22 mouse cellular contexts compared by ENCODE assay signal in genomic region chr11:69075764-69076479, GRCm38 (mm10). TPM values are rescaled to one million over a fixed set of nuclear protein-coding genes. Genes with fewer than 3 reads are reported as not detected.
DNase-seq lines count a peak whose midpoint lies in the region; ATAC-seq and TF ChIP-seq lines count a peak whose summit lies in the region.
"Had no signal": no experiment of that assay in that cellular context is flagged by ENCODE, and none has a peak within 500 bp of the region (broad histone marks: within the 10 kb centered on the region; RNA-seq: fewer than 3 reads in every experiment).

No protein-coding gene starts in this region.

- no peak overlapping the region for H3K9ac ChIP-seq in lung, embryonic 14.5 days
- no peak overlapping the region for H3K9ac ChIP-seq in intestine, postnatal 0 days (ENCODE audit: low read depth, low read length)
- H3K9ac ChIP-seq: embryonic facial prominence, embryonic 12.5 days; hindbrain, embryonic 14.5 days; kidney, embryonic 15.5 days; limb, embryonic 13.5 days; stomach, embryonic 15.5 days had no signal

- no peaks in the 10 kb centered on the region for H3K36me3 ChIP-seq in lung, embryonic 14.5 days (ENCODE audit: insufficient read depth)
- H3K36me3 ChIP-seq in E14TG2a.4 (ENCODE audit: insufficient read depth, low read length), result no peaks in the 10 kb centered on the region
- no peaks in the 10 kb centered on the region for H3K36me3 ChIP-seq in intestine, postnatal 0 days (ENCODE audit: control insufficient read depth, insufficient read depth)
- H3K36me3 ChIP-seq: embryonic facial prominence, embryonic 12.5 days; kidney, embryonic 15.5 days; limb, embryonic 13.5 days; stomach, embryonic 15.5 days had no signal

- no peak overlapping the region for H3K27ac ChIP-seq in lung, embryonic 14.5 days (ENCODE audit: low read depth)
- no peak overlapping the region for H3K27ac ChIP-seq in gastrocnemius, adult 2 months
- no peak overlapping the region for H3K27ac ChIP-seq in intestine, postnatal 0 days (ENCODE audit: low read depth, low read length)
- H3K27ac ChIP-seq: embryonic facial prominence, embryonic 12.5 days; hindbrain, embryonic 14.5 days; kidney, embryonic 15.5 days; limb, embryonic 13.5 days; stomach, embryonic 15.5 days had no signal

- intact Hi-C loops in gastrocnemius, adult 2 months (cut with DNase I), result no loop called here

- H3K27me3 ChIP-seq in lung, embryonic 14.5 days (ENCODE audit: insufficient read depth, low read length), result no peaks in the 10 kb centered on the region
- no peaks in the 10 kb centered on the region for H3K27me3 ChIP-seq in E14TG2a.4 (ENCODE audit: insufficient read depth, low read length)
- H3K27me3 ChIP-seq in intestine, postnatal 0 days (replicated peaks; ENCODE audit: control insufficient read depth, insufficient read depth, low read length), result no peaks in the 10 kb centered on the region
- H3K27me3 ChIP-seq: embryonic facial prominence, embryonic 12.5 days; kidney, embryonic 15.5 days; limb, embryonic 13.5 days; stomach, embryonic 15.5 days had no signal

- ATAC-seq in lung, embryonic 14.5 days (ENCODE audit: insufficient read depth), result no peak
- no peak for ATAC-seq in intestine, postnatal 0 days
- ATAC-seq: forebrain, embryonic 14.5 days; intestine, embryonic 16.5 days had no signal

- no peak overlapping the region for H3K4me2 ChIP-seq in lung, embryonic 14.5 days
- no peak overlapping the region for H3K4me2 ChIP-seq in intestine, postnatal 0 days (replicated peaks; ENCODE audit: low read depth)
- H3K4me2 ChIP-seq: embryonic facial prominence, embryonic 12.5 days; hindbrain, embryonic 14.5 days; kidney, embryonic 15.5 days; limb, embryonic 13.5 days; stomach, embryonic 15.5 days had no signal

- WGBS in lung, embryonic 14.5 days, result 58% methylated on average over 8 of the region's 9 CpGs
- 65% methylated on average over 8 of the region's 9 CpGs for whole genome bisulfite sequencing in intestine, postnatal 0 days

- no peak for TF ChIP-seq CTCF in lung, embryonic 14.5 days (IDR thresholded peaks at IDR 0.05; ENCODE audit: low read depth)
- TF ChIP-seq CTCF in E14TG2a.4 (conservative IDR thresholded peaks at IDR 0.05; ENCODE audit: low read length), result no peak
- no peak for TF ChIP-seq CTCF in gastrocnemius, adult 2 months (IDR thresholded peaks at IDR 0.05)
- TF ChIP-seq CTCF in intestine, postnatal 0 days (IDR thresholded peaks at IDR 0.05; ENCODE audit: low read depth), result no peak

- peaks cover 7% of the 10 kb centered on the region; the same call in 1 of the 2 replicates for H3K4me1 ChIP-seq in lung, embryonic 14.5 days (ENCODE audit: insufficient read depth)
- peaks cover 70% of the 10 kb centered on the region for H3K4me1 ChIP-seq in E14TG2a.4 (replicated peaks; ENCODE audit: low read depth, low read length)
- H3K4me1 ChIP-seq in intestine, postnatal 0 days (replicated peaks; ENCODE audit: control insufficient read depth, insufficient read depth, low read length), result no peaks in the 10 kb centered on the region

- no peaks in the 10 kb centered on the region for H3K9me3 ChIP-seq in lung, embryonic 14.5 days (ENCODE audit: low read depth, low read length)
- H3K9me3 ChIP-seq in E14TG2a.4 (ENCODE audit: low read length), result no peaks in the 10 kb centered on the region
- H3K9me3 ChIP-seq in intestine, postnatal 0 days (ENCODE audit: control insufficient read depth), result no peaks in the 10 kb centered on the region
- H3K9me3 ChIP-seq: embryonic facial prominence, embryonic 12.5 days; kidney, embryonic 15.5 days; limb, embryonic 13.5 days; stomach, embryonic 15.5 days had no signal

- peak; percentile 60 for DNase-seq in embryo, embryonic 10 days (ENCODE audit: low spot score)
- no peak for DNase-seq in embryo, embryonic 11 days
- peak; percentile 24 for DNase-seq in lung, embryonic 14.5 days
- DNase-seq in lung, postnatal 10 days, result no peak
- DNase-seq in embryo, embryonic 9.5 days (ENCODE audit: extremely low spot score), result peak; percentile 67
- DNase-seq in gastrocnemius, adult 2 months, result no peak
- DNase-seq: adrenal gland, postnatal 25 days; cerebellum, adult 18-20 months; cerebellum, postnatal 36 days; gastrocnemius, postnatal 36 days; retina, postnatal 1 day; thymus, adult 2 months had no signal

- no peak overlapping the region for H3K4me3 ChIP-seq in lung, embryonic 14.5 days (ENCODE audit: low read depth, low read length)
- H3K4me3 ChIP-seq in E14TG2a.4 (replicated peaks; ENCODE audit: low read length), result peak overlapping the region; percentile 3; the same call in 1 of the 2 replicates
- H3K4me3 ChIP-seq in gastrocnemius, adult 2 months, result no peak overlapping the region
- no peak overlapping the region for H3K4me3 ChIP-seq in intestine, postnatal 0 days (ENCODE audit: low read depth, low read length)
- H3K4me3 ChIP-seq: embryonic facial prominence, embryonic 12.5 days; erythroblast, embryonic 14.5 days; kidney, embryonic 15.5 days; limb, embryonic 13.5 days; stomach, embryonic 15.5 days had no signal

RNA-seq across cellular contexts. Expression of gene Tmem107, which starts 5.3 kb away (rescaled TPM):
- 51.0 and 54.4 TPM in 2 replicates for polyA plus RNA-seq in lung, embryonic 14.5 days (2014; fragmentation: Nextera tagmentation; extraction: Ambion mirVana)
- 1 to 10 TPM; 3.9 to 5.7 TPM for total RNA-seq in gastrocnemius, adult 2 months (2021)
- polyA plus RNA-seq in intestine, postnatal 0 days (2015; fragmentation: Nextera tagmentation; extraction: Ambion mirVana), result 14.5 TPM in 2 replicates

RNA-seq across cellular contexts. Expression of gene Vamp2, which starts 12.4 kb away (rescaled TPM):
- polyA plus RNA-seq in lung, embryonic 14.5 days (2014; fragmentation: Nextera tagmentation; extraction: Ambion mirVana), result 64.0 and 64.2 TPM in 2 replicates
- 10 to 100 TPM; 38.0 to 42.7 TPM for total RNA-seq in gastrocnemius, adult 2 months (2021)
- polyA plus RNA-seq in intestine, postnatal 0 days (2015; fragmentation: Nextera tagmentation; extraction: Ambion mirVana), result 45.3 and 50.3 TPM in 2 replicates

RNA-seq across cellular contexts. Expression of gene Borcs6, which starts 16.4 kb away (rescaled TPM):
- 8.0 and 9.5 TPM in 2 replicates for polyA plus RNA-seq in lung, embryonic 14.5 days (2014; fragmentation: Nextera tagmentation; extraction: Ambion mirVana)
- 10 to 100 TPM; 17.9 to 18.9 TPM for total RNA-seq in gastrocnemius, adult 2 months (2021)
- 13.4 and 13.8 TPM in 2 replicates for polyA plus RNA-seq in intestine, postnatal 0 days (2015; fragmentation: Nextera tagmentation; extraction: Ambion mirVana)

RNA-seq across cellular contexts. Expression of gene Per1, which starts 19.1 kb away (rescaled TPM):
- 15.4 and 23.7 TPM in 2 replicates for polyA plus RNA-seq in lung, embryonic 14.5 days (2014; fragmentation: Nextera tagmentation; extraction: Ambion mirVana)
- total RNA-seq in gastrocnemius, adult 2 months (2021), result 10 to 100 TPM; 68.2 to 76.8 TPM
- polyA plus RNA-seq in intestine, postnatal 0 days (2015; fragmentation: Nextera tagmentation; extraction: Ambion mirVana), result 7.2 and 11.3 TPM in 2 replicates

RNA-seq across cellular contexts. Expression of gene Aurkb, which starts 30.5 kb away (rescaled TPM):
- 209 and 211 TPM in 2 replicates for polyA plus RNA-seq in lung, embryonic 14.5 days (2014; fragmentation: Nextera tagmentation; extraction: Ambion mirVana)
- not detected for total RNA-seq in gastrocnemius, adult 2 months (2021)
- 24.3 and 26.2 TPM in 2 replicates for polyA plus RNA-seq in intestine, postnatal 0 days (2015; fragmentation: Nextera tagmentation; extraction: Ambion mirVana)

Comparison
In these comparisons a context has a peak if more than half of its experiments do, and no peak if none do; other contexts are left out.
1. DNase-seq: peak in embryo, embryonic 10 days (single experiment), lung, embryonic 14.5 days (single experiment) and embryo, embryonic 9.5 days (single experiment); none in embryo, embryonic 11 days (single experiment), lung, postnatal 10 days (single experiment) and gastrocnemius, adult 2 months (single experiment).